Mouse (Mus musculus) urinary bladder, postnatal 4 days (tissue): ENCODE measurements around the gene Lbr.
A peak's percentile ranks its signal among the peaks of the same experiment; 100 is the strongest.

Source experiments
- DNase-seq, 2 experiments: peaks; one replicate each; pipeline ENCODE4 v3.0.0; 2021 to 2022; ENCODE audit warnings: low spot score in 2 of 2

The Lbr gene

DNA sequence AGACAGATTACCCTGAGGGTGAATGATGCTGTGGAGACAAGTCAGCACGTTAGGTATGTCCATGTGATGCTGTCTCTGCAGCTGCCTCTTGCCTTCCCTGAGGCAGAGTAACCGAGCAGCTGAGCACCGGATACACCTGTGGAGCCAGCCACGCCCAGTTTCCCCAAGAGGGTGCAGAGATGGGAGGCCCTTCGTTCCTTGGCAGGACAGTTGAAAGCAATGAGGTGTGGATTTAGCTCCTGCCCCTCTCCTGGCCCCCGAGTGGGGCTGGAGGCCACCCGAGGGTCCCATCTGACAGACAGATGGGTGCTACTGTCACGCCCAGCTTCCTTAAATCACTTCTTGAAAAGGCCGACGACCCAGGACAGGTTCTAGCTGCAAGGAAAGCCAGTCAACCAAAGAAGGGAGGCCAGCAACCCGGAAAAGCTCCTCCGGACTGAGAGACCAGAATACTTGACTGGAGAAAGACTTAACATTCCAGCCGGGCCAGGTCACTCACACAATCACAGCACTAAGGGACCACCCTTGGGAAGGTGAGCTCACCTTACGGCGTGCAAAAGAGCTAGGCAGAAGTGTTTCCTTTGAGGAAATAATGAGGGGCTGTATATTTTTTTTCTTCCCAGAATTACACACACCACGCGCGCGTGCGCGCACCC lies 10.4 kb upstream of the Lbr start:
- no peak for DNase-seq

DNA sequence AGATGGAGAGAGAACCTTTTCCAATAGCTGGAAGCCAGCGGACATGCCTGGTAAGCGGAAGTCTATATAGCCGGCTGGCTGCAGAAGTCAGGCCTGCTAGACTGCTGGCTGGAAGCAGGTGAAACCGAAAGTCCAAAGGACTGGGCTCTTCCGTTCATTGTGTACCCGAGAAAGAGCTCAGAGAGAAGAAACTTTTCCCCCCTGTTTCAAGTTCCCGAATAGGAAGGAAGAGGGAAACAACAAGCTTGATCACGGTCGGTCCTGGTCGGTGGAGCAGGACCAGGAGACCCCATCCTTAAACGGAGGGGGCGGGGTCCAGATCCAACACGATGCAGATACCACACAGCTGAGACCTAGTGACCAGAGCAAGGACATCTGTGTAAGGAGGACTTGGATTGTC lies 9.6 kb upstream of the Lbr start:
- DNase-seq, result no peak

DNA sequence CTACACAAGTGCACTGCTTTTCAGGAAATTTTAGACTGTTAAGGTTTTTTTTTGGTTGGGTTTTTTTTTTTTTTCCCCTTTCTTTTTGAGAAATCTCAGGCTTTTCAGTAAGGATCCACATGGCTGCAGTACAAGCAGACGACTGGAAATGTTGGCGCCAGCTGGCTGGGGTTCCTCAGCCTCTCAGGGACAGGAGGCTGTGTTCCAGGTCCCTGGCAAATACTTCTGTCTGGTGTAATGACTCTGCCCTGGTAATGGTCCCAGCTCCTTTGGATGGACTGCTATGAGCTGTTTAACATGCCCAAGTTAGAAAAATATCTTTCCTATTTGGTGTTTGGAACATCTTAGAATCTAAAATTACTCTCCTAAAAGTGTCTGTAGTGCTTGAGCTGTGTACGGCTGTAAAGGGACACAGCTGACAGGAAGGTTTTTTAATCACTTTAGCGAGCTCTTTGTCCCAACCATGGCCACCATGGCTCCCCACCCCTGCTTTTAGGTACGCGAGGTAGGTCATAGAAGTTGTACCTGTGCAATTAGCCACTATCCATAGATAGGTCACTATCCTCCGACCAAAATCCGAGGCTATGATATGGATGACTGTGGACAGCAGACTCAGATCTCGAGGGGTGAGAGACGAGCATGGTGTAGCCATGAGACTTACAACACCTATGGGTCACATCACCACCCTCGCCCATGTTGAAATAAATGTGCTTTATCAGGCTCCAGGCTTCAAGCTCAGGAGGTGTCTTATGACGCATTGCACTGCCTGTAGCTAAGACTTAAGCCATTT lies 8.9 kb upstream of the Lbr start:
- peak in 1 of 2 experiments; percentile 33 for DNase-seq

GRCm38 (mm10) chr1:181850441-181850840 lies 7.6 kb upstream of the Lbr start:
- DNase-seq, result no peak

- DNase-seq, result no peak
Measured at GRCm38 (mm10) chr1:181848210-181848609, 5.4 kb upstream of the Lbr start.

GRCm38 (mm10) chr1:181847396-181847795 lies 4.5 kb upstream of the Lbr start:
- no peak for DNase-seq

DNA sequence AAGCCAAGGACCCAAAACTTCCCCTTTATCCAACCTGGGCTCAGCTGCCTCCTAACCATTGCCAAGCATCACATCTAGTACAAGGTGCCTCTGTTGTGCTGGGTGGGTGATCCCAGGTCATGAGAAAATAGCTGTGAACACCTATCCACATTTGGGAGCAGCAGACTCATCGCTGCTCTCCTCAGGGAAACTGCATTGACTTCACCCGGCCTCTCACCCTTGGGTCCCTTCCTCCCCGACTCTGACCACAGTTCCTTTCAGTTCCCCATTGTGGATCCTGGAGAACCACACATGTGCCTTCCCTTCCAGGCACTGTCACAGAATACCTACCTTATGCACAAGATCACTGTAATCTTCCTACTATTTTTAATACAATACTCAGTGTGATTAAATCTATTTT lies 2.9 kb upstream of the Lbr start:
- no peak for DNase-seq

DNA sequence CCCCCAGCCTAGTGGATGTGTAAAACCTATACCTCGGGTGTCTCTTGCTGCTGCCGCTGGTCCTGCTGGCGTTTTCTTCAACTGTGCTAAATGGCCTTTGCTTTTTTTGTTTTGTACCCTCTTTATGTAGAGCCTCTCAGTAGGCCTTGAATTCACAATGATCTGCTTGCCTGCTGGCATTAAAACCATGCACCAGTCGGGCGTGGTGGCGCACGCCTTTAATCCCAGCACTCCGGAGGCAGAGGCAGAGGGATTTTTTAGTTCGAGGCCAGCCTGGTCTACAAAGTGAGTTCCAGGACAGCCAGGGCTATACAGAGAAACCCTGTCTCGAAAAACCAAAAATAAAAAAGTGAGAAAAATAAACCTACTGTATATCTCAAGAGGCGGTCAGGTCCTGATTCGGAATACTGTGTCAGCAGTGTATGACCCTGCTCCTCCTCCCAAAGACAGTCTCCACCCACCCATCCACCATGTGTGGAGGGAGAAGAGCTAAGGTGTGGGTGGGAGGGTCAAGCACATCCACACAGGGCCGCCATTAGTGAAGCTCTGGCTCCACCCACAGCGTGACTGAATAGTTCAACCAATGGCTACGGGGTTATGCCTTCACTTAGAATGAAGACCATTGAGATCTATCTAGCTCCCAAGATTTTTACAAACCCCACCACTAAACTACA lies 2.2 kb upstream of the Lbr start:
- no peak for DNase-seq

- DNase-seq, result peak; percentile 97
Measured at GRCm38 (mm10) chr1:181841864-181842672, 778 bp downstream of the Lbr start.

- DNase-seq, result no peak
Measured at GRCm38 (mm10) chr1:181841396-181841795, 1.4 kb downstream of the Lbr start.

GRCm38 (mm10) chr1:181839746-181840366 lies 3.0 kb downstream of the Lbr start:
- no peak for DNase-seq

- no peak for DNase-seq
Measured at GRCm38 (mm10) chr1:181838111-181838510, 4.7 kb downstream of the Lbr start.

DNA sequence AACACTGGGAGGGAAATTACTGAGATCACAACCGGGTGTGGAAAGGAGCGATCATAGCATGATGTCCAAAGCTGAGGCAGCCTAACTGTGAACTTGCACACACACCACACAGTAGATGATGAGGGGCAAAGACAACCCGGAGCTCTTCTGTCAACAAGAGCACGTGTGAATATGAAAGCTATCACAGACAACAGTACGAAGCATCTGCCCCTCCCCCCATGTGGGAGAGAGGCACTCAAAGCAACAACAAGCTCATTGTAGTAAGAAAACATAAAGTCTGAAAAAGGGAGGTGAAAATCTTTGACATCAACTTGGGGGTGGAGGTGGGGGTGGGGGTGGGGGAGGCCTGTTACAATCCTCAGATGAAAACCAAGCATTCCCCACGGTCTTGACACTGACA lies 9.7 kb downstream of the Lbr start:
- DNase-seq, result no peak

- no peak for DNase-seq
Measured at GRCm38 (mm10) chr1:181832720-181833119, 10.1 kb downstream of the Lbr start.

DNA sequence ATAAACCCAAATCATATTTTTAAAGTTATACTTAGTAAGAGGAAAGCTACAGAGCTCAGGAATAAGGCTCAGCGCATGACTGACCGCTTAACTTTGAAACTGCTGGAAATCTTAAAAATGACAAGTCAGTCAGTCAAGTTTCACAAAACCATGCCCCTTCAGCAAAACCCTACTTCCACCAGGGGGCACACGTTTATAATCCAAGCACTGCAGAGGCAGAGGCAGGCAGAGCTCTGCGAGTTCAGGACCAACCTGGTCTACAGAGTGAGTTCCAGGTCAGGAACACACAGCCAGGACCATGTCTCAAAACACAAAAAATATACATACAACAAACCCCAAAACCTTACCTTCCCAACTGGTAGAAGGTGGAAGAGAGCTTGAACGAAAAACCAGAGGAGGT lies 14.5 kb downstream of the Lbr start:
- DNase-seq, result no peak

DNA sequence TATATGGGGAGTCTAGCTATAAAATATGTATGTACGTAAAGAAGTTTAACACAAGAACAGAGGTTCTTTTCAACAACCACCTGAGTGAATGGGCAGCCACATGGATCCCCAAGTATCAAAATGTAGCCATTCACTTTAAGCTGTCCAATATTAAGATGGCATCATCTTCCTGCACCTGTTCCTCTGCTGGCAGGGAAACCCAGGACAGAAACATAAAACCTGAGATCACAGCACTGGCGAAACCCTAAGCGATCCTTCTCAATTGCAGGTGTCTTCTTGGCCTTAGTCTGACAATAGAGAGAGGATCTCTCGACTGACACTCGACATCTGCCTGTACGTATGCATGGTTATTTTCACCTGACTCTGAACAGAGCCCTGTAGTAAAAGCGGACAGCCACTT lies 16.1 kb downstream of the Lbr start:
- DNase-seq, result no peak

- no peak for DNase-seq
Measured at GRCm38 (mm10) chr1:181811481-181812223, 31.2 kb downstream of the Lbr start.

DNA sequence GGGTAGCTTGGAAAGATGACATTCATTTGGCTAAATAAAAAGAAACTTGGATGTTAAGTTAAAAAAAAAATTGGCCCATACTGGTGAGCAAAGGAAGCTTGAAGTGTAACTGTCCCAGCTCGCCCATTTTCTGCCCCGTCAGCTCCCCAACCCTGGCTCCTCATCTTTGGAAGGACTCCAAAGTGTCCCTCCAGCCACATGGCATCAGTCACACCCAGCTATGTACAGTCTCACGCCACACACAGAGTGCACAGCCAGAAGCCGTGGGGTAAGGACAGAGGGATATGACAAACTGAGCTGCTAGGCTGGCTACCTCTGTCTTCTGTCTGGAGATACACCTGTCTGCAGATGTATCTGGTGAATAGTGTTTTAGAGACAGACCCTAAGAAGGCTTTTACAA lies 42.2 kb downstream of the Lbr start:
- DNase-seq, result no peak

DNA sequence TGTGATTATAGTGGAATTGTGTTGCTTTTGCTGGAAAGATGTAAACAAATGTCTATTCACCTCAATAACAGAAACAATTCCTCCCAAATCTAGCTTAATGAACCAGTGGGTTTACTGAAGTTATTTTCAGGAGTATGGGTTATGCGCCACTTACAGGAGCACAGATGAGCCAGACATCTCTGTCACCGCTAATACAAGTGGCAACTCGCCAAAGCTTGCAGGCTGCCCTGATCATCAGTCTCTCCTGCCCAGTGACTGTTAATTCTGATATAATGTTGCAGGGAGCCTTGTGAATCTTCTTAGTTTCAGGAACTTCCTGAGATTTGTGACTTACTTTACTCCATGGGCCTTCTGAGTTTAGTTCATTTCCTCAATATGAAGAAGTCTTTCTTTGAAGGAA lies 42.9 kb downstream of the Lbr start:
- no peak for DNase-seq

DNA sequence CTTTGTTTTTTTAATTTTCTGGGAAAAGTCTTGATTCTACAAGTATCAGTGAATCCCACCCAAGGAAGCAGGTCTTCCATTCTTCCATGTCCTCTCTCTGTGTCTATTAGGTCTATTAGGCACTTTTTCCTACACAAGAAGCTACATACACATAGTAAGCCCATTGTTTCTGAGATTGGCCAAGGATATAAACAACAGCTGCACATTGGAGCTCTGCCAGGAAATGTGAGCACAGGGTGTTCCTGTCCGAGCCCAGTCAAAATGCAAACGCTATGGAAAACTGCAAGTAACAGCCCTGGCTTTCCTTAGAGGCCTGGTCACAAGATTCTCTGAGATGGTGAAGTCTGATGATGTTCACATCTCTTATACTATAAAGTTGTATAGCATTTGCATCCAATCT lies 49.3 kb downstream of the Lbr start:
- peak in 1 of 2 experiments; percentile 29 for DNase-seq

DNA sequence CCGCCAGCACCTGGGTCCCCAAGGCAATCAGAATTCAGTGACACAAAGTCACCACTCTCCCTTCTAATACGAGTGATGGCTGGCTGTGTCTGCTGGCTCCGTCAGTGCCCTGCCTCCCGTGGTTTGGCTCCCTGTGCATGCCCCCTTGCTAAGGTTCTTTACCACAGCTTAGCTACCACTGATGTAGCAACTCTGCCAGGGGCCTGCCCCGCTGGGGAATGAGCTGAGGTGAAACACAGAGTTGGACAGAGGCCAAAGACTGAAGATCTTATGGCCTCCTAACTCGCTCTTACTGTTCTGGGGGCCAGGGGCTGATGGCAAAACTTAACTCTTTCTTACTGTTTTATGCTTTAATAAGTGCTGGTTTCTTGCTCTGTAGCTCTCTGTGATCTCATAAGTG lies 52.9 kb downstream of the Lbr start:
- no peak for DNase-seq
